Mouse (Mus musculus): Measurements from ENCODE around the gene Tcaim. TPM values are rescaled to one million over a fixed set of nuclear protein-coding genes. Genes with fewer than 3 reads are reported as not detected.
"Not testable (repeated sequence)": the region's sequence is repeated elsewhere in the genome, so short reads cannot be mapped to it uniquely, and the experiment has no call there.

Tcaim gene
- polyA plus RNA-seq, 1 experiment from 2014 or later: 9.3 TPM

DNA sequence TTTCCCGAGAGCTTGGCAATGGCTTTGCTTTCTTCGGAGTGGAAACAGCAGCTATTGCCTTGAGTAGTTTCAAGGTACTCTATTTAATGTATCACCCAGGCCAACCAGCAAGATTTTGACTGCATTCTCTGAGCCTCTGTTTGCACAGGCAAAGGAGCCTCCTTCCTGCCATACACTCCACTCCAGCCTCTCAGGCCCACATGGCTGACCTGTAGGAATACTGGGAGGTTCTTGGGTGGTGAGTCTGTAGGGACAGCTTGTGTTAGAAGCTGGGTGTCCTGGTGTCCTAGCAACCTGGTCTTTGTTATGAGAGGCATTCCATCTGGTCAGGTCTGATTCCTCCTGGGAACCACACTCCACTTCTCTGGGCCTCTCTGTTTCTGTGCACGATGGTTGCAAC lies 38.4 kb downstream of the Tcaim start, which contains the start of gene Gm35549:
Gene Gm35549, minus strand, starts transcription at position 276 of the 400 bp plus-strand sequence.
- Histone ChIP-seq H3K9me3 (ENCODE audit: control insufficient read depth, low read length) (no peaks in the 10 kb centered on the region), H3K27ac (ENCODE audit: low read length) (no peak within 1 kb of the TSS), H3K9ac (replicated peaks; ENCODE audit: low read depth, low read length) (no peak within 1 kb of the TSS), H3K36me3 (ENCODE audit: control insufficient read depth, insufficient read depth) (peaks cover 6% of the 10 kb centered on the region), H3K4me2 (ENCODE audit: low read length) (no peak within 1 kb of the TSS), H3K4me1 (replicated peaks; ENCODE audit: control insufficient read depth, insufficient read depth, low read length) (peaks cover 7% of the 10 kb centered on the region), H3K4me3 (replicated peaks; ENCODE audit: low read length) (no peak within 1 kb of the TSS), H3K27me3 (replicated peaks; ENCODE audit: control insufficient read depth, insufficient read depth, low read length) (no peaks in the 10 kb centered on the region)
- 79% methylated on average over 3 of the region's 3 CpGs for WGBS
- no peak for ATAC-seq

DNA sequence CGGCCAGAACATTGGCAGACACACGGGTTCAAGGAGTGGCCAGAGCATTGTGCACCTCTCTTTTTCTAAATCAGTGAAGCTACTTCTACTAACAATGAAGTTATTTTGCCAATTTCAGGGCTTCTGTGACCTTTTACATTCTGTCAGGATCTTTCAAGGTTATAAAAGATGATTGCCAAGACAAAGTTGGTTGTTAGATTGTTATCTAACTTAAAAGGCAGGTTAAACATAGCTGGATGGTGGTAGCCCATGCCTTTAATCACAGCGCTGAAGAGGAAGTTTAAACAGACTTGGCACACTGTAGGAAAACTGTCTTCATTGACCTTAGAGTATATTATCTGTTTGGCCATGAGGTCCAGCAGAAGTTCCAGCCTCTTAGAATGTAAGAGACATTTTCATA lies 40.3 kb downstream of the Tcaim start:
- H3K9ac ChIP-seq (replicated peaks; ENCODE audit: low read depth, low read length): no peak overlapping the region
- no peak overlapping the region for H3K4me3 ChIP-seq (replicated peaks; ENCODE audit: low read length)
- H3K27ac ChIP-seq (ENCODE audit: low read length): no peak overlapping the region
- no peak overlapping the region for H3K4me2 ChIP-seq (ENCODE audit: low read length)
- peaks cover 7% of the 10 kb centered on the region for H3K4me1 ChIP-seq (replicated peaks; ENCODE audit: control insufficient read depth, insufficient read depth, low read length)
- WGBS: 87% methylated on average over 3 of the region's 3 CpGs
- H3K9me3 ChIP-seq (ENCODE audit: control insufficient read depth, low read length): no peaks in the 10 kb centered on the region
- H3K27me3 ChIP-seq (replicated peaks; ENCODE audit: control insufficient read depth, insufficient read depth, low read length): no peaks in the 10 kb centered on the region
- H3K36me3 ChIP-seq (ENCODE audit: control insufficient read depth, insufficient read depth): peaks cover 18% of the 10 kb centered on the region
- ATAC-seq: no peak

- Histone ChIP-seq H3K9ac (replicated peaks; ENCODE audit: low read depth, low read length) (no peak overlapping the region), H3K4me2 (ENCODE audit: low read length) (no peak overlapping the region), H3K4me3 (replicated peaks; ENCODE audit: low read length) (no peak overlapping the region), H3K4me1 (replicated peaks; ENCODE audit: control insufficient read depth, insufficient read depth, low read length) (peaks cover 7% of the 10 kb centered on the region), H3K36me3 (ENCODE audit: control insufficient read depth, insufficient read depth) (peaks cover 23% of the 10 kb centered on the region), H3K9me3 (ENCODE audit: control insufficient read depth, low read length) (no peaks in the 10 kb centered on the region), H3K27ac (ENCODE audit: low read length) (no peak overlapping the region), H3K27me3 (replicated peaks; ENCODE audit: control insufficient read depth, insufficient read depth, low read length) (no peaks in the 10 kb centered on the region)
- peak; percentile 85 for ATAC-seq
These were observed 40.8 kb downstream of the Tcaim start for GRCm38 (mm10) chr9:122846156-122846555.

- H3K27ac ChIP-seq (ENCODE audit: low read length); H3K4me2 ChIP-seq (ENCODE audit: low read length); H3K4me3 ChIP-seq (replicated peaks; ENCODE audit: low read length); H3K9ac ChIP-seq (replicated peaks; ENCODE audit: low read depth, low read length); H3K9me3 ChIP-seq (ENCODE audit: control insufficient read depth, low read length); H3K4me1 ChIP-seq (replicated peaks; ENCODE audit: control insufficient read depth, insufficient read depth, low read length); ATAC-seq; H3K27me3 ChIP-seq (replicated peaks; ENCODE audit: control insufficient read depth, insufficient read depth, low read length): not testable (repeated sequence)
- H3K36me3 ChIP-seq (ENCODE audit: control insufficient read depth, insufficient read depth): peaks cover 40% of the 10 kb centered on the region
- 94% methylated on average over 6 of the region's 8 CpGs for WGBS
These were observed 42.5 kb downstream of the Tcaim start for GRCm38 (mm10) chr9:122847811-122848311.

- no peak overlapping the region for H3K9ac ChIP-seq (replicated peaks; ENCODE audit: low read depth, low read length)
- no peaks in the 10 kb centered on the region for H3K27me3 ChIP-seq (replicated peaks; ENCODE audit: control insufficient read depth, insufficient read depth, low read length)
- WGBS: 91% methylated on average over 7 of the region's 7 CpGs
- no peaks in the 10 kb centered on the region for H3K4me1 ChIP-seq (replicated peaks; ENCODE audit: control insufficient read depth, insufficient read depth, low read length)
- peaks cover 88% of the 10 kb centered on the region for H3K36me3 ChIP-seq (ENCODE audit: control insufficient read depth, insufficient read depth)
- H3K27ac ChIP-seq (ENCODE audit: low read length): no peak overlapping the region
- H3K9me3 ChIP-seq (ENCODE audit: control insufficient read depth, low read length): no peaks in the 10 kb centered on the region
- H3K4me2 ChIP-seq (ENCODE audit: low read length): no peak overlapping the region
- no peak for ATAC-seq
- no peak overlapping the region for H3K4me3 ChIP-seq (replicated peaks; ENCODE audit: low read length)
These were observed 49.2 kb downstream of the Tcaim start for GRCm38 (mm10) chr9:122854526-122854925.

GRCm38 (mm10) chr9:122855141-122855540 lies 49.8 kb downstream of the Tcaim start:
- not testable (repeated sequence) for H3K9me3 ChIP-seq (ENCODE audit: control insufficient read depth, low read length); H3K27me3 ChIP-seq (replicated peaks; ENCODE audit: control insufficient read depth, insufficient read depth, low read length); H3K4me2 ChIP-seq (ENCODE audit: low read length); H3K4me1 ChIP-seq (replicated peaks; ENCODE audit: control insufficient read depth, insufficient read depth, low read length); H3K4me3 ChIP-seq (replicated peaks; ENCODE audit: low read length); H3K27ac ChIP-seq (ENCODE audit: low read length); ATAC-seq; H3K9ac ChIP-seq (replicated peaks; ENCODE audit: low read depth, low read length)
- WGBS: 100% methylated on average over 2 of the region's 7 CpGs
- peaks cover 89% of the 10 kb centered on the region for H3K36me3 ChIP-seq (ENCODE audit: control insufficient read depth, insufficient read depth)

DNA sequence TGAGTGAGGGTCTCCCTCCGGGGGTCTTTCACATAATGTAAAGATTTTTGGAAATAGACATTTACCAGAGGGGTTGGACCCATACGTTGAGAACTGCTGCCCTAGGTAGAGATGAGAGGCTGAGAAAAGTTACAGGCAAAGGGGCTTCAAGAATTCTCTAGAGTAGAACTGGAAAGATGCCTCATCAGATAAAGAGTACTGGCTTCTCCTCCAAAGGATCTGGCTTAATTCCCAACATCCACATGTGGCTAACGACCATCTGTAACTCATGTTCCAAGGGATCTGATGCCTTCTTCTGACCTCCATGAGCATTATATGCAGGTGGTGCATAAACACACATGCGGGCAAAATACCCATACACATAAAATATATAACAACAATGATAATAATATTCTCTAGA lies 50.3 kb downstream of the Tcaim start:
- WGBS: 91% methylated on average over 4 of the region's 4 CpGs

GRCm38 (mm10) chr9:122856716-122857115 lies 51.4 kb downstream of the Tcaim start:
- Histone ChIP-seq H3K4me2 (ENCODE audit: low read length) (no peak overlapping the region), H3K27me3 (replicated peaks; ENCODE audit: control insufficient read depth, insufficient read depth, low read length) (no peaks in the 10 kb centered on the region), H3K9me3 (ENCODE audit: control insufficient read depth, low read length) (peaks cover 5% of the 10 kb centered on the region; the same call in 1 of the 2 replicates), H3K9ac (replicated peaks; ENCODE audit: low read depth, low read length) (no peak overlapping the region), H3K27ac (ENCODE audit: low read length) (no peak overlapping the region), H3K4me1 (replicated peaks; ENCODE audit: control insufficient read depth, insufficient read depth, low read length) (no peaks in the 10 kb centered on the region), H3K36me3 (ENCODE audit: control insufficient read depth, insufficient read depth) (peaks cover 89% of the 10 kb centered on the region), H3K4me3 (replicated peaks; ENCODE audit: low read length) (no peak overlapping the region)
- ATAC-seq: no peak
- 99% methylated on average over 3 of the region's 3 CpGs for WGBS

More for the DNA sequence above, 50.3 kb downstream of the Tcaim start:
- Histone ChIP-seq H3K4me3 (replicated peaks; ENCODE audit: low read length) (no peak overlapping the region), H3K4me2 (ENCODE audit: low read length) (no peak overlapping the region), H3K27ac (ENCODE audit: low read length) (no peak overlapping the region), H3K9ac (replicated peaks; ENCODE audit: low read depth, low read length) (no peak overlapping the region), H3K27me3 (replicated peaks; ENCODE audit: control insufficient read depth, insufficient read depth, low read length) (no peaks in the 10 kb centered on the region), H3K9me3 (ENCODE audit: control insufficient read depth, low read length) (0 out of 2 replicates have a peak, but pooled peaks cover under 1% of the 10 kb centered on the region), H3K36me3 (ENCODE audit: control insufficient read depth, insufficient read depth) (peaks cover 88% of the 10 kb centered on the region), H3K4me1 (replicated peaks; ENCODE audit: control insufficient read depth, insufficient read depth, low read length) (no peaks in the 10 kb centered on the region)
- no peak for ATAC-seq

DNA sequence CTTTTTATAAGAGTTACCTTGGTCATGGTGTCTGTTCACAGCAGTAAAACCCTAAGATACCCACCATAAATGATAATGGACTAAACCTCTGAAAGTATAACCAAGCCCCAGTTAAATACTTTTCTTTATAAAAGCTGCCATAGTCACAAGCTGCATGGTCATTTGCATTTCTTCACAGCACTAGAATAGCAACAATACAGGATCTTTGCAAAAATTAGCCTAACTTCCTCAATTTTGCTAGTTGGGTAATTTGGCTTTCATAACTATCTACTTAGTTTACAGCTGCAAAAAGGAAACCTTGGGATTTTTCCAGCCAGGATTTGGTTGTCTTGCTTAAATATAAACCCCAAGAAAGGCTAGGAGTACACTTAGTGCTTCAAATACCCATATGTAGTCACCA lies 55.4 kb downstream of the Tcaim start:
- Histone ChIP-seq H3K4me2 (ENCODE audit: low read length) (no peak overlapping the region), H3K27me3 (replicated peaks; ENCODE audit: control insufficient read depth, insufficient read depth, low read length) (no peaks in the 10 kb centered on the region), H3K4me3 (replicated peaks; ENCODE audit: low read length) (no peak overlapping the region), H3K36me3 (ENCODE audit: control insufficient read depth, insufficient read depth) (peaks cover 61% of the 10 kb centered on the region), H3K9me3 (ENCODE audit: control insufficient read depth, low read length) (peaks cover 5% of the 10 kb centered on the region; the same call in 1 of the 2 replicates), H3K27ac (ENCODE audit: low read length) (no peak overlapping the region), H3K4me1 (replicated peaks; ENCODE audit: control insufficient read depth, insufficient read depth, low read length) (peaks cover 15% of the 10 kb centered on the region), H3K9ac (replicated peaks; ENCODE audit: low read depth, low read length) (no peak overlapping the region)
- ATAC-seq: no peak

DNA sequence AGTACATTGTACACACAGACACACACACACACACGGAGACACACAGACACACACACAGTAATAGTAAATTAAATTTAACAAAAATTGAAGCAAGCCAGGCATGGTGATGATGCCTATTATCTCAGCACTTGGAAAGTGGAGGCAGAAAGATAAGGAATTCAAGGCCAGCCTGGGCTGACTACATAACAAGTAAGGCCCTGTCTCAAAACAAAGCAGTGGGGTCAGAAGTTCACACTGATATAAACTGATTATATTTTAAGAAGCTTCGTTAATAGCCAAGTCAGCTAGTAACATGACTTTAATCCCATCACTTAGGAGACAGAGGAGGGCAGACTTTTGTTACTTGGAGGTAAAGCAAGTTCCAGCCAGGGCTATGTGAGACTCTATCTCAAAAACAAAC lies 58.4 kb downstream of the Tcaim start:
- H3K27ac ChIP-seq (ENCODE audit: low read length): no peak overlapping the region
- WGBS: 87% methylated on average over 2 of the region's 2 CpGs
- H3K9ac ChIP-seq (replicated peaks; ENCODE audit: low read depth, low read length): no peak overlapping the region
- H3K4me2 ChIP-seq (ENCODE audit: low read length): no peak overlapping the region
- H3K27me3 ChIP-seq (replicated peaks; ENCODE audit: control insufficient read depth, insufficient read depth, low read length): no peaks in the 10 kb centered on the region
- peaks cover 9% of the 10 kb centered on the region; the same call in 1 of the 2 replicates for H3K9me3 ChIP-seq (ENCODE audit: control insufficient read depth, low read length)
- ATAC-seq: no peak
- no peak overlapping the region for H3K4me3 ChIP-seq (replicated peaks; ENCODE audit: low read length)
- peaks cover 35% of the 10 kb centered on the region for H3K36me3 ChIP-seq (ENCODE audit: control insufficient read depth, insufficient read depth)
- peaks cover 18% of the 10 kb centered on the region for H3K4me1 ChIP-seq (replicated peaks; ENCODE audit: control insufficient read depth, insufficient read depth, low read length)

Data from forebrain, embryonic 16.5 days (tissue).